Mouse (Mus musculus): ENCODE measurements around the gene Bcorl1.

- no peak for TF ChIP-seq POLR2A (IDR thresholded peaks at IDR 0.05; ENCODE audit: low read depth, low read length)
- no peak for TF ChIP-seq CTCF (IDR thresholded peaks at IDR 0.05; ENCODE audit: extremely low read depth, insufficient read depth, insufficient read length, insufficient replicate concordance)
These were observed 87.9 kb downstream of the Bcorl1 start for GRCm38 (mm10) chrX:48429100-48429499.
